Mouse (Mus musculus) Patski (cell line): ENCODE measurements at regions not wholly inside any gene's neighbourhood (a gene's known extent, or its start where the extent isn't known, plus 50 kb on each side); places are given as distances from the start of the nearest gene placed in this dataset.

Experiments used
- ATAC-seq: fragments of 100-300 bp; one replicate; pipeline ENCODE4 v1.8.0; 2021
- CTCF ChIA-PET: fragments of 350-600 bp; sonication (Branson Sonifier 250); formaldehyde crosslinking; loops from one replicate; lab custom pipeline; 2022; ENCODE audit warnings: inconsistent platforms; lab: Charles Lee
- POLR2A ChIA-PET: fragments of 350-600 bp; sonication (Branson Sonifier 250); formaldehyde crosslinking; loops from one replicate; lab custom pipeline; 2022; ENCODE audit warnings: antibody characterized with exemption, inconsistent platforms; lab: Charles Lee
- DNase-seq: peaks from one replicate; pipeline ENCODE4 v3.0.0-alpha.2; 2011; ENCODE audit warnings: low read depth, low spot score
- H3K27me3 ChIP-seq: fragments of 371-371 bp; one replicate; pipeline ENCODE4 v1.5.1; 2021
- CTCF ChIP-seq: fragments of 100-300 bp; IDR thresholded peaks from one replicate; pipeline ENCODE4 v1.5.1; 2021
- in situ Hi-C: fragments of 300-500 bp; cut with MboI; formaldehyde crosslinking; loops from 3 replicates; pipeline ENCODE4 v1.11.1; 2018; ENCODE audit warnings: low pct_unique_long_range_greater_than_20kb, mixed read lengths

DNA sequence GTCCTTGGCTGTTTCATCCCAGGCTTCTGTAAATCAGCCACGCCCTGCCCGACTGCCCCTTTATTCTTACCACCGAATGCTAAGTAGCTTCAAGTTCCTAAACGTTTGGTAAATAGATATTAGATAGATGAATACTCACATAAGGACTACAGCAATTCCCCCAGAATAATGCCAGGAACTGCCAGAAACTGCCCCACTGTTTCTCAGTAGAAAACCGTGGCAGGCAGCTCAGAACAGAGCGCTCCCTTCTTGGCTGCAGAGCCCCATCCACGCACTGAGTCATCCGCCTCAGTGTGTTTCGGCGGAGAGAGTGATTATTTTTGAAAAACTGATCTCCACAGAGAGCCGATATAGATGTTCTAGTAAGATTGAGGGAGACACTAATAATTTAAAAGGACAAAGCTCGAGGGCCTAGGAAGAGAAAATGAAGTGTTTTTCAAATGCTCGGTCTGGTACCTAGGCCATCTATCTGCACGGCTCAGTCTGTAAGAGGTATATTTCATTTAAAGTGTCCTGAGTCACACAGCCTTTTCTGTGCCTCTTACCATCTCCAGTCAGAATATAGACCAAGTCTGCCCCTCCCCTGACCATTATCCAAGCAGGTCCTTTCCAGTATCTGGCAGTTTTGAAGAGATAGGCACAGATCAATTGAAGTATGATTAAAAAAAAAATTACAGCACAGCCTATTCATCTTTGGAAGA, 94.4 kb upstream of the Gm47985 start:
- ChIA-PET CTCF (interaction anchor here (1.4 kb wide), 1 partner anchor 9 kb away, joined by 3 read pairs; no protein-coding TSS in a partner anchor), POLR2A (no interaction called here)
- in situ Hi-C loops: no loop called here

DNA sequence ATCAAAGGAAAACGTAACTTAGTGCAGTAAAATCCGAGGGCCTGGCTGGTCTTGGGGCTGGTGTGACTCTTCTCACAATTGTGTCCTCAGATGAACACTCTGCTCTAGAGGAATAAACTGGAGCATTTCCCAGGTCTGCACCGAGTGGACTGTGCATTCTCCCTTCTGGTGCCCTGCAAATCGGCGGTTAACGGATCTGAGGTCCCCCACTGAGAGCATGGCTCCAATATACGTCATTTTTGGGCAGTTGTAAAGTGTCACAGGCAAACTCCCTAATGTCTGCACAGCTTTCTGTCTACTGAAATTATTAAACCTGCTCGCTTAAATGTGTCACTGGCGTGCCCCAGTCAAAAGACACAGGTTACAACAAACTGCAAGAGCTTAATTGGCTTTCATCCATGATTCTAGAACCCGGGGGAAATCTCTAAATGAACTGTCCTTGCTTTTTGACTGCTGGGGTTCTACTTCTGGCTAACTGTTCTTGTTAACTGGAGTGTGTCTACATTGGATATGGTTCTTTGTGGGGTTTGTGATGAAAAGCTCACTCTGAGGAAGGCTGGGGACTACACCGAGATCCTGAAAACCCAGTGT, 93.7 kb upstream of the Gm47985 start:
- TF ChIP-seq CTCF: no peak
- CTCF ChIA-PET: interaction anchor here (1.4 kb wide), 1 partner anchor 9 kb away, joined by 3 read pairs; no protein-coding TSS in a partner anchor
- ATAC-seq (no peak), DNase-seq (no peak)
- POLR2A ChIA-PET: no interaction called here
- no peaks in the 10 kb centered on the region for H3K27me3 ChIP-seq
- in situ Hi-C loops: no loop called here

More for the DNA sequence above, 94.4 kb upstream of the Gm47985 start:
- no peak for TF ChIP-seq CTCF
- no peaks in the 10 kb centered on the region for H3K27me3 ChIP-seq
- DNase-seq (no peak), ATAC-seq (no peak)

DNA sequence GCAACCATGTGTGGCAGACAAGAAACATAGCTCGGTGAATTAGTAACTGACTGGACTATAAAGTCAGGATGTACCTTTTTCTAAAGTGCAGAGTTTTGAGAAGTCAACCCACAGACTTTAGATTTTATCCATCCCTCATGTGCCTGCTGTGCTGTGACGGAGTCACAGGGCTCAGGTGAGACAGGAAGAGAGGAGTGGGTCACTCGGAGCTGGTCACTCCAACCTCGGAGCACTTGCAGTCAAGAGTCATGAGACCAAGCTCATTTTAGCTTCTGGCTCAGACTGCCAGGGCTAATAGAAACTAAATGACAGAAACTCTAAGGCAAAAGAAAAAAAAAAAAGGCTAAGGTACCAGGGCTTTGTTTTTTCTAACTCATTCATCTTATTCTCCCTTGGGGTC, 90.3 kb upstream of the Gm47985 start:
- ATAC-seq: no peak
- in situ Hi-C loops: no loop called here
- CTCF ChIA-PET: interaction anchor here (1.1 to 1.9 kb wide), 3 partner anchors 13 to 261 kb away, joined by 4 to 8 read pairs (median 5); no protein-coding TSS in a partner anchor

DNA sequence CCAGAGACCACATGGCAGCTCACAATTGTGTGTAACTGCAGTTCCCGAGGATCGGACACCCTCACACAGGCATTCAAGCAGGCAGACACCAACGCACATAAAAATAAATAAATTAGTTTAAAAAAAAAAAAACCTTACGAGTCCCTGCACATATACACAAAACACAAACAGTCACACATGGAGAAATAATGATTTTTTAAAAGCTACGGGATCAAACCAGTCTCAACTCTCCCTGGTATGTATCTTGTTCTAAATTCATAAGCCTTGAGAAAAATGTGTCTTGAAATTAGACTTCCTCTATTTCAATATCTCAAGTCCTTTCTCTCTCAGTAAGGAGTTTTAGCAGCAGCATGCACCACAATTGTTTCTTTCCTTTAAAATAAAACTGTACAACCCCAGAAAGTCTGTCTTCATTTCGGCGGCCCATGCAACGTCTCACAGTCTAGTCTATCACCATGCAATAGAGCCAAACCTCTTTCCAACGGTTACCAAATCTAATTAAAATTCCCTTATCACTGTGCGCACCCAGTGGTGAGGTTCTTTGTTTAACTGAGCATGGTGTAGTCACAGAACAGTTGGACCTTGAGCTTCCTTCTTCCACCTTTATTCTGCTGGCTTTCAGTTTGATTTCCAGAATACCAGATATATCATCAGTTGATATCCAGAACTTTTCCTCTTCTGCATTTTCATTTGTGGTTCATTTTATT, 86.8 kb upstream of the Gm47985 start:
- in situ Hi-C loops: no loop called here
- no peak for DNase-seq
- no peak for TF ChIP-seq CTCF
- no peak for ATAC-seq
- no peaks in the 10 kb centered on the region for H3K27me3 ChIP-seq
- ChIA-PET CTCF (no interaction called here), POLR2A (no interaction called here)

More for the DNA sequence above, 90.3 kb upstream of the Gm47985 start:
- POLR2A ChIA-PET: interaction anchor here (1.0 kb wide), 1 partner anchor 251 kb away, joined by 4 read pairs; no protein-coding TSS in a partner anchor
- no peaks in the 10 kb centered on the region for H3K27me3 ChIP-seq
- no peak for TF ChIP-seq CTCF
- no peak for DNase-seq

DNA sequence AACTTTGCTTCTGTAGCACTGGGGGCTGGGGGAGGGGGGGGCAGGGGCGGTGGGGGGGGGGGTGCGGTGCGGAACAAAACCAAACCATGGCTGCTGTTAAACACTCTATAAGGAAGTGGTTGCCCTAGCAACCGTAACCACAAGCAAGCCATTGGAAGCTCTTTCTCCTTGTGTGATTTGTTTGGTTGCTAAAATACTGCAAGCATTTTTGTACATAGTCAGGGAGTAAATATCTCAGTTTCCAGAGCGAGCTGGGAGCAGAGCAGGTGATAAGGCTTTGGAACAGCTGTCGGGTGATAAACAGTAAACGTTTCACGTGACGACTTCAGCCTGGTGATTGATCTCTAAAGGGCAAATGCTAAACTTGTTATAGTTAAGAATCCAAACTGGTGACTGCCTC, 86.3 kb upstream of the Gm47985 start:
- no peak for ATAC-seq
- no peak for DNase-seq
- no peak for TF ChIP-seq CTCF
- H3K27me3 ChIP-seq: no peaks in the 10 kb centered on the region
- ChIA-PET CTCF (no interaction called here), POLR2A (no interaction called here)
- in situ Hi-C loops: no loop called here

DNA sequence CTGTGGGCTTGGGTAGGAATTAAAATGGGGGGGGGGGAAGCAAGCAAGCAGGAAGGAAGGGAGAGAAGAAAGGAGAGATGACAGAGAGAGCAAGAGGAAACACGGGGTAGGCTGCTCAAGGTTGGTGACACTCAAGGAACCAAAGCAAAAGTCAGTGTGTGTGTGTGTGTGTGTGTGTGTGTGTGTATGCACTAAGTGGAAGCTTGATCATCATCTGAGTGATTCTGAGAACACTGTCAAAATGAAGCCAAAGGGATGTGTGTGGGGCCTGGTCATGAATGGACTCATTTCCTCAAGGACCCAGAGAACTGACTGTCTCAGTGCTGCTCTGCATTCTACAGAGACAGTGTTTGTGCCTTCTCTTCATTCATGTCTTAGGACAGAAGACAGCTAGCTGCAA, 84.8 kb upstream of the Gm47985 start:
- no peak for DNase-seq
- TF ChIP-seq CTCF: no peak
- no peak for ATAC-seq
- no peaks in the 10 kb centered on the region for H3K27me3 ChIP-seq
- CTCF ChIA-PET: interaction anchor here (0.7 kb wide), 1 partner anchor 246 kb away, joined by 3 read pairs; the partner anchor contains the start of gene Ivns1abp
- in situ Hi-C loops: no loop called here
- POLR2A ChIA-PET: no interaction called here

DNA sequence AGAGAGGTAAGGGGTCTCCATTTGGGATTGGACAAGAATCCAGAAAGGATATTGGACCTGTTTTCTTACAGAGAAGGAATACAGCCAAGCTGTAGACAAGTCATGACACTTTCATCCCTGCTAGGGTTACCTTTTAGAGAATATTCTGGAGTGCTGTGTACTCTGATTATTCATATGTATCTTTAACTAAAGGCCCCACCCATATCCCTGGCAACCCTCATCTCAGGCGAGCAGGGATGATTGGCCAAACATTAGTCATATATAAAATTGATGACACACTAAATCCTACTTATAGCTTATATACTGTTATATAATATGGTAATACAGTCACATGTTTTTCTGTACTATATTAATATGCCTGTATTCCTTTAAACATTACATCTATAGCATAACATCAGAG, 83.6 kb upstream of the Gm47985 start:
- POLR2A ChIA-PET: no interaction called here
- in situ Hi-C loops: no loop called here

DNA sequence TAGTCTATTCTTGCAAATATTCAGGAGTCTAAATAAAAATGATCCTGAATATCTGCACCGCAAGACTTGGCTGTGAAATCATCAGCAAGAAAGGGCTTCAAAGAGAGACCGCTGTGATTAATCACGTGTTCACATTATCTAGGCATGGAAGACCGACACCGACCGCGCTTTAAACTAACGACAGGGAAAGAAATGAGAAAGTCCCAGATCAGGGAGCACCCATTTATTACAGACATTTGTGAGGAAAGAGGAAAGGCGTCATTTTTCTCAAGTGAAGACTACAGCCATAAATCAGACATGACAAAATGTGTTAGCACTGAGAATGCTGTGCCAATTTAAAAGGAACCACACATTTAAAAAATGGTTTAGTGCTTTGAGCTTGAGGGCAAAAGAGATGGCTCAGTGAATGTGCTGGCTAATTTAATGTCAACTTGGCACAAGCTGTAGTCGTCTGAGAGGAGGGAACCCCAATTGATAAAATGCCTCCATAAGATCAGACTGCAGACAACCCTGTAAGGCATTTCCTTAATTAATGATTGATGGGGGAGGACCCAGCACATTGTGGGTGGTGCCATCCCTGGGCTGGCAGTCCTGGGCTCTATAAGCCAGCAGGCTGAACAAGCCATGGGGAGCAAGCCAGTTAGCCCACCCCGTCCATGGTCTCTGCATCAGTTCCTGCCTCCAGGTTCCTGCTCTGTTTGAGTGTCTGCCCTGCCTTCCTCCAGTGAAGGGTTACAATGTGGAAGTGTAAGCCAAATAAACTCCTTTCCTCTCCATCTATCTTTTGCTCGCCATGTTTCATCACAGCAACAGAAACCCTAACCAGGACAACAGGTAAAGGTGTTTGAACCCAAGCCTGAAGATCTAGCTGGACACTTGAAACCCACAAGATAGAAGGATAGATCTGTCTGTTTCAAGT, 81.5 kb upstream of the Gm47985 start:
- H3K27me3 ChIP-seq: no peaks in the 10 kb centered on the region
- no peak for ATAC-seq
- ChIA-PET CTCF (no interaction called here), POLR2A (no interaction called here)
- in situ Hi-C loops: no loop called here
- no peak for DNase-seq
- TF ChIP-seq CTCF: no peak

More for the DNA sequence above, 83.6 kb upstream of the Gm47985 start:
- TF ChIP-seq CTCF: no peak
- H3K27me3 ChIP-seq: no peaks in the 10 kb centered on the region
- DNase-seq: no peak
- CTCF ChIA-PET: interaction anchor here (1.2 kb wide), 1 partner anchor 70 kb away, joined by 3 read pairs; no protein-coding TSS in a partner anchor
- ATAC-seq: no peak

DNA sequence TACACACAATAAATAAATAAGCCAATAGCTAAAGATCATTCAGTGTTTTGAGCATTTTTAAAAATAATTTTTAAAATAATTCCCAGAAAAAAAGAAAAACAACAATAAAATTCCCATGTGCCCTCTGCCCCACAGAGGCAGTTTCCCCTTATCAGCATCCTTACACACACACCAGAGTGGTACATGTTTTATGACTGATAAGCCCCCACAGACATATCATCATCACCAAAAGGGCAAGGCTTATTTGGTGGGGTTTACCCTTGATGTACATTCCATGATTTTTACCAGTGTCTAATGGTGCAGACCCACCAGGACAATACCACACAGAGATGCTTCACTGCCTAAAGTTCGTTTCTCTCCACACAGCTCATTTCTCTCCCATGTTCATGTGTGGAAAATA, 80.8 kb upstream of the Gm47985 start:
- ChIA-PET CTCF (interaction anchor here (1.0 kb wide), 1 partner anchor 251 kb away, joined by 4 read pairs; no protein-coding TSS in a partner anchor), POLR2A (interaction anchor here (0.9 kb wide), 1 partner anchor 242 kb away, joined by 4 read pairs; no protein-coding TSS in a partner anchor)
- ATAC-seq (no peak), DNase-seq (no peak)
- in situ Hi-C loops: no loop called here
- H3K27me3 ChIP-seq: no peaks in the 10 kb centered on the region
- no peak for TF ChIP-seq CTCF
